Mouse (Mus musculus) heart, adult 2 months (tissue): ENCODE results near the gene Cacna1c.

Source experiments
- CTCF ChIP-seq: fragments of 200-600 bp; IDR thresholded peaks from 2 replicates; pipeline ENCODE4 v1.8.1; 2022; ENCODE audit warnings: antibody characterized with exemption, mild to moderate bottlenecking, moderate library complexity
- EP300 ChIP-seq: fragments of 200-500 bp; IDR thresholded peaks from 2 replicates; pipeline ENCODE4 v1.6.1; 2011; ENCODE audit warnings: low read depth, low read length, control low read depth; ENCODE audit not compliant: insufficient read depth

- no peak for TF ChIP-seq EP300
- no peak for TF ChIP-seq CTCF
Observed at GRCm38 (mm10) chr6:119004596-119004995, 191.6 kb downstream of the Cacna1c start.
